In genomic region chr7:137237419-137237818, GRCm38 (mm10) we compare ENCODE assay signal across 28 mouse cellular contexts.
DNase-seq lines count a peak whose midpoint lies in the region; ATAC-seq lines count a peak whose summit lies in the region.
"Had no signal": no experiment of that assay in that cellular context is flagged by ENCODE, and none has a peak within 500 bp of the region (broad histone marks: within the 10 kb centered on the region; RNA-seq: fewer than 3 reads in every experiment).

No protein-coding gene starts in this region.

- H3K27ac ChIP-seq in embryonic facial prominence, embryonic 14.5 days (replicated peaks; ENCODE audit: low read depth, low read length), result no peak overlapping the region
- H3K27ac ChIP-seq in embryonic facial prominence, embryonic 10.5 days (replicated peaks), result no peak overlapping the region
- no peak overlapping the region for H3K27ac ChIP-seq in limb, embryonic 13.5 days
- H3K27ac ChIP-seq in limb, embryonic 10.5 days, result no peak overlapping the region
- no peak overlapping the region for H3K27ac ChIP-seq in neural tube, embryonic 11.5 days (ENCODE audit: low read depth, low read length)
- H3K27ac ChIP-seq: heart, embryonic 15.5 days; liver, embryonic 15.5 days; stomach, postnatal 0 days had no signal

- H3K4me3 ChIP-seq in embryonic facial prominence, embryonic 14.5 days (ENCODE audit: low read depth, low read length), result no peak overlapping the region
- no peak overlapping the region for H3K4me3 ChIP-seq in embryonic facial prominence, embryonic 10.5 days
- no peak overlapping the region for H3K4me3 ChIP-seq in limb, embryonic 13.5 days
- no peak overlapping the region for H3K4me3 ChIP-seq in limb, embryonic 10.5 days
- no peak overlapping the region for H3K4me3 ChIP-seq in neural tube, embryonic 11.5 days (ENCODE audit: low read depth, low read length)
- H3K4me3 ChIP-seq: heart, embryonic 15.5 days; liver, embryonic 15.5 days; myocyte had no signal

- H3K36me3 ChIP-seq in embryonic facial prominence, embryonic 14.5 days (ENCODE audit: control insufficient read depth, insufficient read depth, low read length), result peaks cover 11% of the 10 kb centered on the region
- peaks cover 26% of the 10 kb centered on the region for H3K36me3 ChIP-seq in embryonic facial prominence, embryonic 10.5 days (replicated peaks)
- peaks cover 26% of the 10 kb centered on the region for H3K36me3 ChIP-seq in limb, embryonic 13.5 days
- H3K36me3 ChIP-seq in limb, embryonic 10.5 days, result peaks cover 27% of the 10 kb centered on the region
- no peaks in the 10 kb centered on the region for H3K36me3 ChIP-seq in neural tube, embryonic 11.5 days (ENCODE audit: control insufficient read depth, insufficient read depth, low read length)
- H3K36me3 ChIP-seq: heart, embryonic 15.5 days; liver, embryonic 15.5 days had no signal

- H3K4me1 ChIP-seq in embryonic facial prominence, embryonic 14.5 days (ENCODE audit: control insufficient read depth, insufficient read depth, low read length), result no peaks in the 10 kb centered on the region
- peaks cover 52% of the 10 kb centered on the region for H3K4me1 ChIP-seq in embryonic facial prominence, embryonic 10.5 days
- H3K4me1 ChIP-seq in limb, embryonic 13.5 days, result peaks cover 53% of the 10 kb centered on the region
- peaks cover 61% of the 10 kb centered on the region for H3K4me1 ChIP-seq in limb, embryonic 10.5 days
- H3K4me1 ChIP-seq in neural tube, embryonic 11.5 days (ENCODE audit: control insufficient read depth, insufficient read depth, low read length), result peaks cover 10% of the 10 kb centered on the region
- H3K4me1 ChIP-seq: heart, embryonic 15.5 days; liver, embryonic 15.5 days had no signal

- no peak overlapping the region for H3K4me2 ChIP-seq in embryonic facial prominence, embryonic 14.5 days (ENCODE audit: low read depth, low read length)
- 0 out of 2 replicates have a peak overlapping the region, but pooled peaks have one; percentile 1 for H3K4me2 ChIP-seq in limb, embryonic 13.5 days (replicated peaks)
- H3K4me2 ChIP-seq in neural tube, embryonic 11.5 days (ENCODE audit: low read depth), result no peak overlapping the region
- H3K4me2 ChIP-seq: heart, embryonic 15.5 days; liver, embryonic 15.5 days; lung, embryonic 14.5 days had no signal

- no peak for DNase-seq in embryonic facial prominence, embryonic 14.5 days (ENCODE audit: low spot score)
- DNase-seq in embryonic facial prominence, embryonic 10.5 days (ENCODE audit: low spot score), result no peak
- DNase-seq in limb, embryonic 10.5 days (ENCODE audit: low spot score), result no peak
- peak; percentile 12 for DNase-seq in neural tube, embryonic 11.5 days (ENCODE audit: low spot score)
- no peak for DNase-seq in neural tube, embryonic 10.5 days (ENCODE audit: extremely low spot score, low spot score)
- DNase-seq in testis, postnatal 10 days (ENCODE audit: low spot score), result no peak
- DNase-seq in heart, postnatal 4 days, result no peak
- DNase-seq: adrenal gland, adult 2 months; adrenal gland, postnatal 36 days; cerebellum, adult 2 months; cerebellum, postnatal 14 days; gastrocnemius, postnatal 10 days; kidney, adult 11 months; kidney, postnatal 14 days; layer of hippocampus, adult 9-11 months; lung, embryonic 14.5 days; lung, postnatal 14 days; right cerebral cortex, adult 18-20 months; thymus, adult 2 months; thymus, postnatal 36 days had no signal

- peak; percentile 45 for ATAC-seq in embryonic facial prominence, embryonic 14.5 days (ENCODE audit: low read depth)
- no peak for ATAC-seq in limb, embryonic 13.5 days (ENCODE audit: low FRiP score, low read depth)
- ATAC-seq in neural tube, embryonic 11.5 days (ENCODE audit: insufficient read depth, low FRiP score, low TSS enrichment), result no peak
- ATAC-seq: activated CD4-positive, CD25-positive, alpha-beta regulatory T cell, adult 4 months; forebrain, embryonic 16.5 days; inflammation-experienced regulatory T-cells, adult 6 months had no signal

- no peaks in the 10 kb centered on the region for H3K9me3 ChIP-seq in embryonic facial prominence, embryonic 14.5 days (ENCODE audit: control insufficient read depth, low read length)
- H3K9me3 ChIP-seq in embryonic facial prominence, embryonic 10.5 days, result no peaks in the 10 kb centered on the region
- H3K9me3 ChIP-seq in limb, embryonic 13.5 days, result no peaks in the 10 kb centered on the region
- H3K9me3 ChIP-seq in limb, embryonic 10.5 days (replicated peaks), result no peaks in the 10 kb centered on the region
- H3K9me3 ChIP-seq in neural tube, embryonic 11.5 days (ENCODE audit: control insufficient read depth, low read length), result no peaks in the 10 kb centered on the region
- H3K9me3 ChIP-seq: heart, embryonic 15.5 days; liver, embryonic 15.5 days had no signal

- no peak overlapping the region for H3K9ac ChIP-seq in embryonic facial prominence, embryonic 14.5 days (ENCODE audit: low read depth, low read length)
- H3K9ac ChIP-seq in limb, embryonic 13.5 days, result no peak overlapping the region
- H3K9ac ChIP-seq in neural tube, embryonic 11.5 days (ENCODE audit: low read length), result no peak overlapping the region
- H3K9ac ChIP-seq: heart, embryonic 15.5 days; liver, embryonic 15.5 days; lung, embryonic 14.5 days had no signal

- H3K27me3 ChIP-seq in embryonic facial prominence, embryonic 14.5 days (replicated peaks; ENCODE audit: control insufficient read depth, insufficient read depth, low read length), result no peaks in the 10 kb centered on the region; the same call in 1 of the 2 replicates
- H3K27me3 ChIP-seq in embryonic facial prominence, embryonic 10.5 days (replicated peaks; ENCODE audit: low read depth, poor library complexity, severe bottlenecking), result peaks cover 10% of the 10 kb centered on the region; the same call in 1 of the 2 replicates
- peaks cover 21% of the 10 kb centered on the region for H3K27me3 ChIP-seq in limb, embryonic 13.5 days
- H3K27me3 ChIP-seq in limb, embryonic 10.5 days (ENCODE audit: low read depth, poor library complexity, severe bottlenecking), result peaks cover 64% of the 10 kb centered on the region
- H3K27me3 ChIP-seq in neural tube, embryonic 11.5 days (ENCODE audit: control insufficient read depth, insufficient read depth, low read length), result no peaks in the 10 kb centered on the region

- 68% methylated on average over 12 of the region's 12 CpGs for WGBS in embryonic facial prominence, embryonic 14.5 days
- 67% methylated on average over 12 of the region's 12 CpGs for WGBS in embryonic facial prominence, embryonic 10.5 days
- WGBS in limb, embryonic 13.5 days, result 25% methylated on average over 12 of the region's 12 CpGs
- 54% methylated on average over 12 of the region's 12 CpGs for WGBS in limb, embryonic 10.5 days
- 57% methylated on average over 12 of the region's 12 CpGs for WGBS in neural tube, embryonic 11.5 days
